Mouse (Mus musculus) cortical plate, adult 2 months (tissue): ENCODE results near the gene Best1.

Source experiments
- CTCF ChIP-seq: fragments of 200-500 bp; IDR thresholded peaks from 2 replicates; pipeline ENCODE4 v1.5.1; 2011; ENCODE audit warnings: mild to moderate bottlenecking, control low read depth, low read length; ENCODE audit not compliant: insufficient read depth; ENCODE audit errors: extremely low read depth
- POLR2A ChIP-seq: fragments of 200-500 bp; IDR thresholded peaks from 2 replicates; pipeline ENCODE4 v1.6.1; 2011; ENCODE audit warnings: mild to moderate bottlenecking, low read length, control low read depth; ENCODE audit not compliant: insufficient read depth; ENCODE audit errors: extremely low read depth

DNA sequence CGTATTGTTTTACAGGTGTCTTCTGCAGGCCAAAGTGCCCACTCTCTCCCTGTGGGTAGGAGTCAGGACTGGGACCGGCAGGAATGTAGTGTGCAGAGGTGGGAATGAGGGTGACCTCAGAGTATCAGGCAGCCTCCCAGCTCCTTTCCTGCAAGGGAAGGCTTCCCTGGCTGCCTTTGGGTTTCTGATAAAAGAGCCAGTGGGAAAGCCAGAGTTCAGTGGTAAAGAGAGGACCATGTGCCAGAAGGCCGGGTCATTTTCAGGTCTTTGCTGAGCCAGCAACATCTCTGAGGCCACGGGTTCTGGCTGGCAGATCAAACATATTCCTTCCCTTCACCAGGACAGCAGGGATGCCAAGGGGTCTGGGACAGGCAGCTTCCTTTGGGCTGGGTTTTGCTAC lies 44.9 kb upstream of the Best1 start:
- TF ChIP-seq POLR2A (no peak), CTCF (no peak)
